Comparison of ENCODE assay signal across 12 mouse cellular contexts in the genomic region with DNA sequence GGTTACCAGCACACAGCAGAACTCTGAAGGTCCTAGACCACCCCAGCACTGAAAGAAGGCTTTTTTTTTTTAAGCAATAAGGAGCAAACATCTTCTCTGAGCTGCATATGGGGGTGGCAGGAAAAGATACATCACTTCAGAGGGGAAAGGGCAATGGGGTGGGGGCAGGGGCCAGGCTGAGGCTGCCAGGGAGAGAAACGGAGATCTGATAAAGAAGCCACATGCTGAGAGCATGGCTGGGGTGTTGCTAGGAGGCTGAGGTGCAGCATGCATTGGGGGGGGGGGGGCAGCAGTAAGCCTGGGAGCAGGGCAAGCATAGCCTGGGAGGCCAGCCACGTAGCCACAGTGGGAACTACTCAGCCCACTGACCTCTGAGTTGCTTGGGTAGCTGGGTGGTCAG. TPM values are rescaled to one million over a fixed set of nuclear protein-coding genes. Genes with fewer than 3 reads are reported as not detected.
DNase-seq lines count a peak whose midpoint lies in the region; ATAC-seq and TF ChIP-seq lines count a peak whose summit lies in the region.
"Had no signal": no experiment of that assay in that cellular context is flagged by ENCODE, and none has a peak within 500 bp of the region (broad histone marks: within the 10 kb centered on the region; RNA-seq: fewer than 3 reads in every experiment).

No protein-coding gene starts in this region.

- 20% methylated on average over 2 of the region's 2 CpGs for WGBS in liver, embryonic 11.5 days
- 25% methylated on average over 1 of the region's 2 CpGs for WGBS in liver, postnatal 0 days (ENCODE audit: insufficient replicate concordance)
- WGBS in liver, embryonic 14.5 days (ENCODE audit: insufficient replicate concordance), result 20% methylated on average over 2 of the region's 2 CpGs
- 61% methylated on average over 2 of the region's 2 CpGs for WGBS in intestine, postnatal 0 days

- ATAC-seq in liver, embryonic 11.5 days (replicated peaks; ENCODE audit: low FRiP score), result 0 out of 2 replicates have a peak, but pooled peaks have one; percentile 31
- ATAC-seq in liver, postnatal 0 days, result no peak
- peak; percentile 31; the same call in 1 of the 2 replicates for ATAC-seq in liver, embryonic 14.5 days (ENCODE audit: insufficient read depth)
- ATAC-seq in intestine, postnatal 0 days, result no peak

- no peak overlapping the region for H3K9ac ChIP-seq in liver, embryonic 11.5 days (ENCODE audit: low read depth, low read length)
- no peak overlapping the region for H3K9ac ChIP-seq in liver, postnatal 0 days (replicated peaks)
- no peak overlapping the region for H3K9ac ChIP-seq in liver, embryonic 14.5 days (replicated peaks)
- H3K9ac ChIP-seq in intestine, postnatal 0 days (ENCODE audit: low read depth, low read length), result no peak overlapping the region
- H3K9ac ChIP-seq: limb, embryonic 12.5 days; midbrain, embryonic 12.5 days had no signal

- no peaks in the 10 kb centered on the region for H3K36me3 ChIP-seq in liver, embryonic 11.5 days (ENCODE audit: control insufficient read depth, insufficient read depth, low read length)
- H3K36me3 ChIP-seq in liver, postnatal 0 days (replicated peaks; ENCODE audit: insufficient read depth, low read length), result no peaks in the 10 kb centered on the region
- no peaks in the 10 kb centered on the region for H3K36me3 ChIP-seq in liver, embryonic 14.5 days (replicated peaks; ENCODE audit: control insufficient read depth, insufficient read depth, low read depth)
- no peaks in the 10 kb centered on the region for H3K36me3 ChIP-seq in intestine, postnatal 0 days (ENCODE audit: control insufficient read depth, insufficient read depth)
- H3K36me3 ChIP-seq: limb, embryonic 12.5 days; midbrain, embryonic 12.5 days had no signal

- H3K4me1 ChIP-seq in liver, embryonic 11.5 days (replicated peaks; ENCODE audit: control insufficient read depth, insufficient read depth, low read length), result peaks cover 12% of the 10 kb centered on the region
- no peaks in the 10 kb centered on the region for H3K4me1 ChIP-seq in liver, postnatal 0 days (ENCODE audit: insufficient read depth)
- peaks cover 0 to 11% of the 10 kb centered on the region in 2 experiments; a peak in 2 of 4 replicates for H3K4me1 ChIP-seq in liver, embryonic 14.5 days (replicated peaks; ENCODE audit: control insufficient read depth in 2 of 2, insufficient read depth in 2 of 2, low read length in 1 of 2)
- H3K4me1 ChIP-seq in intestine, postnatal 0 days (replicated peaks; ENCODE audit: control insufficient read depth, insufficient read depth, low read length), result no peaks in the 10 kb centered on the region

- H3K4me2 ChIP-seq in liver, embryonic 11.5 days, result no peak overlapping the region
- no peak overlapping the region for H3K4me2 ChIP-seq in liver, postnatal 0 days (ENCODE audit: low read depth, low read length)
- no peak overlapping the region for H3K4me2 ChIP-seq in liver, embryonic 14.5 days (ENCODE audit: low read depth)
- H3K4me2 ChIP-seq in intestine, postnatal 0 days (replicated peaks; ENCODE audit: low read depth), result no peak overlapping the region
- H3K4me2 ChIP-seq: limb, embryonic 12.5 days; midbrain, embryonic 12.5 days had no signal

- no peak for TF ChIP-seq CTCF in liver, postnatal 0 days (IDR thresholded peaks at IDR 0.05; ENCODE audit: low read depth)
- no peak for TF ChIP-seq CTCF in liver, embryonic 14.5 days (IDR thresholded peaks at IDR 0.05; ENCODE audit: low read depth)
- TF ChIP-seq CTCF in intestine, postnatal 0 days (IDR thresholded peaks at IDR 0.05; ENCODE audit: low read depth), result no peak

- DNase-seq in adrenal gland, postnatal 14 days, result peak; percentile 1
- no peak for DNase-seq in adrenal gland, adult 8-10 months
- no peak for DNase-seq in liver, embryonic 11.5 days (ENCODE audit: low spot score)
- no peak for DNase-seq in liver, postnatal 0 days
- DNase-seq in liver, embryonic 14.5 days (ENCODE audit: low read depth in 3 of 3, low spot score in 3 of 3), result no peak
- DNase-seq in thymus, postnatal 25 days, result peak; percentile 71
- DNase-seq in urinary bladder, postnatal 4 days (ENCODE audit: low spot score in 2 of 2), result no peak
- DNase-seq: adrenal gland, postnatal 25 days; cerebellum, postnatal 25 days had no signal

- H3K27ac ChIP-seq in liver, embryonic 11.5 days (ENCODE audit: low read depth, low read length), result no peak overlapping the region
- no peak overlapping the region for H3K27ac ChIP-seq in liver, postnatal 0 days (ENCODE audit: low read depth)
- no peak overlapping the region for H3K27ac ChIP-seq in liver, embryonic 14.5 days
- no peak overlapping the region for H3K27ac ChIP-seq in intestine, postnatal 0 days (ENCODE audit: low read depth, low read length)
- H3K27ac ChIP-seq: limb, embryonic 12.5 days; midbrain, embryonic 12.5 days had no signal

- no peak for TF ChIP-seq EP300 in liver, postnatal 0 days (IDR thresholded peaks at IDR 0.05; ENCODE audit: low read depth)
- TF ChIP-seq EP300 in liver, embryonic 14.5 days (IDR thresholded peaks at IDR 0.05; ENCODE audit: low read depth), result no peak

- no peaks in the 10 kb centered on the region for H3K9me3 ChIP-seq in liver, embryonic 11.5 days (ENCODE audit: control insufficient read depth, low read length)
- H3K9me3 ChIP-seq in liver, postnatal 0 days (ENCODE audit: low read length), result no peaks in the 10 kb centered on the region
- H3K9me3 ChIP-seq in liver, embryonic 14.5 days (ENCODE audit: control insufficient read depth, low read length), result no peaks in the 10 kb centered on the region
- H3K9me3 ChIP-seq in intestine, postnatal 0 days (ENCODE audit: control insufficient read depth), result no peaks in the 10 kb centered on the region
- H3K9me3 ChIP-seq: limb, embryonic 12.5 days; midbrain, embryonic 12.5 days had no signal

- no peak overlapping the region for H3K4me3 ChIP-seq in liver, embryonic 11.5 days (ENCODE audit: low read depth, low read length)
- H3K4me3 ChIP-seq in liver, postnatal 0 days (ENCODE audit: low read depth, low read length), result no peak overlapping the region
- H3K4me3 ChIP-seq in liver, embryonic 14.5 days (ENCODE audit: insufficient read depth in 1 of 2, low read depth in 2 of 2, low read length in 2 of 2), result no peak overlapping the region
- H3K4me3 ChIP-seq in intestine, postnatal 0 days (ENCODE audit: low read depth, low read length), result no peak overlapping the region
- H3K4me3 ChIP-seq: limb, embryonic 12.5 days; midbrain, embryonic 12.5 days had no signal

- no peaks in the 10 kb centered on the region for H3K27me3 ChIP-seq in liver, embryonic 11.5 days (replicated peaks; ENCODE audit: control insufficient read depth, insufficient read depth, low read length)
- H3K27me3 ChIP-seq in liver, postnatal 0 days (ENCODE audit: insufficient read depth, low read length), result no peaks in the 10 kb centered on the region
- no peaks in the 10 kb centered on the region for H3K27me3 ChIP-seq in liver, embryonic 14.5 days (ENCODE audit: control insufficient read depth, insufficient read depth, low read length)
- H3K27me3 ChIP-seq in intestine, postnatal 0 days (replicated peaks; ENCODE audit: control insufficient read depth, insufficient read depth, low read length), result no peaks in the 10 kb centered on the region
- H3K27me3 ChIP-seq: limb, embryonic 12.5 days had no signal

RNA-seq across cellular contexts. Expression of a gene that starts 16.3 kb away (rescaled TPM):
- 96.4 and 96.9 TPM in 2 replicates for total RNA-seq in adrenal gland, postnatal 14 days (2021)
- 100 to 1,000 TPM in 2 of 4 experiments, 10 to 100 TPM in 2; 90.3 to 192 (median 125) TPM for total RNA-seq in adrenal gland, adult 8-10 months (2022)
- 27.5 and 31.0 TPM in 2 replicates for polyA plus RNA-seq in liver, embryonic 11.5 days (2014; fragmentation: Nextera tagmentation; extraction: Ambion mirVana)
- polyA plus RNA-seq in liver, postnatal 0 days (2015; fragmentation: Nextera tagmentation; extraction: Ambion mirVana), result 3.6 and 4.3 TPM in 2 replicates
- polyA plus RNA-seq in liver, embryonic 14.5 days (2012; rRNA removed), result 3.4 and 3.6 TPM in 2 replicates
- 4.0 and 4.6 TPM in 2 replicates for polyA plus RNA-seq in liver, embryonic 14.5 days (2014; fragmentation: Nextera tagmentation; extraction: Ambion mirVana)
- 12.4 and 13.5 TPM in 2 replicates for polyA plus RNA-seq in intestine, postnatal 0 days (2015; fragmentation: Nextera tagmentation; extraction: Ambion mirVana)

Comparison
In these comparisons a context has a peak if more than half of its experiments do, and no peak if none do; other contexts are left out.
1. DNase-seq: peak in adrenal gland, postnatal 14 days (single experiment) and thymus, postnatal 25 days (single experiment); none in adrenal gland, adult 8-10 months (single experiment), liver, embryonic 11.5 days (single experiment), liver, postnatal 0 days (single experiment), liver, embryonic 14.5 days (0 of 3) and urinary bladder, postnatal 4 days (0 of 2).
2. ATAC-seq: peak in liver, embryonic 11.5 days (single experiment) and liver, embryonic 14.5 days (single experiment); none in liver, postnatal 0 days (single experiment) and intestine, postnatal 0 days (single experiment).